Mouse (Mus musculus): ENCODE data around the gene Gm10406.
"Not testable (repeated sequence)": the region's sequence is repeated elsewhere in the genome, so short reads cannot be mapped to it uniquely, and the experiment has no call there.

Gm10406 gene

DNA sequence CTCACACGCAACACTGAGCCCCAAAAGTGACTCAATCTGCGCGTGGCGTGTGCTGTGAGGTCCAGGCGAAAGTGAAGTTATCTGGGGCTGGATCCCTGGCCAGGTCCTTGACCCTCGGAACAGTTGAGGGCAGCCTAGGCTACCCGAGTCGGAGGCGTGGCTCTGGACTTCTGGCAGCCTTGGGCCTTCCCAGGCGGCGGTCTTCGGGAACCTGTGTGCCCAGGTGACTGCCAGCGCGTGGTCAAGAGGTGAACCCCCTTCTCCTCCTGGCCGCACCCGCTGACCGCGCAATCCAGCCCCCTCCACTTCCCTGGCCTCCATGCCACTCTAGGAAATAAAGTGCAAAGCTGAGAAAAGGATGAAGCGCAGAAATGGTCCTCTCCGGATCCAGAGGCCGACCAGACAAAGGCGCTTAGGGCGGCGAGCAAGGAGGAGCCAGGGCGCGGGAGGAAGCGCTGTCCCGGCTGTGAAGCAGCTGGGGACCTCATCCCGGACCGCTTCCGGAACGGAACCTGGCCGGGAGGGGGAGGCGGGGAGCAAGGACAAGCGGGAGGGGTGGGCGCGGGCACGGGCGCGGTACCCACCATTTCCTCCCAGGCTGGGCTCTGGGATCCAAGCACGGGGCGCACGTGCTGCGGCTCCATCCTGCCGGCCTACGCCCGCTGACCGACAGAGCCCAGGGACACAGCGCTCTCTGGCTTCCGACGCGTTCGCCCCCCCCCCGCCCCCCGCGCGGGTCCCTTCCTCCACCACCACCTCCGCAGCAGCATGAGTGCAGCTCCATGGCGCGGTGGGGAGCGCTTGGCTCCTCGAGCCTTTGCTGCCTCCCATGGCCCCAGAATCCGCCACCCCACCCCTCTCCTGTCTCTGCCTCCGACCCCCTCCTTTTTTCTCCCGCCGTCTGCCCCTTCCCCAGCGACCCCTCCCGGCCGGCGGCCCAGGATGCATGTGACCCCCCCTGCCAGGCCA is at the start of gene Gm10406:
TSS of gene Gm10406 (minus strand) at position 669 of the 969 bp plus-strand sequence.
- DNase-seq (ENCODE audit: low read depth): not testable (repeated sequence)

DNA sequence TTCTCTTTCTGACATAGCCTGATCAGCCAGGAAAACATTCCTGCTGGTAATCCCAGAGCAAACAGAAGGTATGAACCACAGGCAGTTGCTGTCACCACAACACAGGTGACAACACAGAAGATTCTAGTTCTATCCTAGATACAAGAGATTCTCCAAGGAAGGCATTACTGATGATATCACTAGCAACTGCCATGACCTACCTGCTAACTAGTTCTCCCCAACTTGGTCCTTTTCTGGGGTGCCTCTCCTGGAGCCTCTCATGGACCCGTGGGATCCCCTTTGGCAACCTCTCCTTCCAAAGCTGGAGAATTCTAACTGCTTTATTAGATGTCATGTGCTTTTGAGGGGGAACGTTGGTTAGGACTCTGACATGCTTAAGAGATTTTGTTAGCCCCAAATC is 17.6 kb upstream of the Gm10406 start, which contains the start of gene Gm3685:
TSS of gene Gm3685 (minus strand) at position 101 of the 400 bp plus-strand sequence.
- DNase-seq (ENCODE audit: low read depth): not testable (repeated sequence)

DNA sequence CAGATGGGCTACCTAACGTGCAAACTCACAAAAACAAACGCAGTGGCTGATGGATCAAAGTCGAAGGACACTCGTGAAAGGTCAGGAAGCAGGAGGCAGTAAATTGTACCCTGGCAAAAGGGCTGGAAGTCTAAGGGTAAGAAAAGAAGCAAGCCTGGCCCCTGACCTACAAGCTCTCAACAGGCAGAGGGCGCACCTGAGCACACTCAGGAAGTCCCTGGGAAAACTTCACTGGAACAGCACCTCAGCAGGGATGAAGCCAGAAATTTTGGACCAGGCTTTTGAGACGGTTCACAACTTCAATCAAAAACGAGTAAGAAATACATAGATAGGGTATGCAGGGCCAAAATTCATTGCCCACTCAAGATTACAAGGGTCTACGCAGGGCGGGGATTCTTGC is 975 bp downstream of the Gm10406 start:
- not testable (repeated sequence) for DNase-seq (ENCODE audit: low read depth)

GRCm38 (mm10) chr14:6973718-6974117 is 53.5 kb downstream of the Gm10406 start, which contains the start of gene Gm6356:
Gm6356 (minus strand) TSS chr14:6973818.
- DNase-seq (ENCODE audit: low read depth): not testable (repeated sequence)

All from fibroblast of lung, adult 2 months (primary cell).